Mouse (Mus musculus): ENCODE measurements at regions not wholly inside any gene's neighbourhood (a gene's known extent, or its start where the extent isn't known, plus 50 kb on each side); places are given as distances from the start of the nearest gene placed in this dataset.
"Not testable (repeated sequence)": the region's sequence is repeated elsewhere in the genome, so short reads cannot be mapped to it uniquely, and the experiment has no call there.

- no peaks in the 10 kb centered on the region for H3K36me3 ChIP-seq (replicated peaks; ENCODE audit: control insufficient read depth, insufficient read depth, low read depth, low read length)
- no peak for ATAC-seq (replicated peaks; ENCODE audit: insufficient number of reproducible peaks, low FRiP score, low TSS enrichment, low read depth)
- no peaks in the 10 kb centered on the region for H3K9me3 ChIP-seq (replicated peaks; ENCODE audit: control insufficient read depth, low read length)
- no peak overlapping the region for H3K4me3 ChIP-seq (ENCODE audit: low read depth, low read length)
- no peak for DNase-seq (ENCODE audit: low spot score)
- no peaks in the 10 kb centered on the region for H3K4me1 ChIP-seq (ENCODE audit: control insufficient read depth, insufficient read depth, low read length)
- H3K27me3 ChIP-seq (ENCODE audit: control insufficient read depth, insufficient read depth, low read length) = no peaks in the 10 kb centered on the region
- WGBS = 65% methylated on average over 2 of the region's 2 CpGs
- no peak overlapping the region for H3K27ac ChIP-seq (replicated peaks; ENCODE audit: low read depth, low read length)
- H3K4me2 ChIP-seq (ENCODE audit: low read depth, low read length) = no peak overlapping the region
- H3K9ac ChIP-seq (replicated peaks; ENCODE audit: low read length) = no peak overlapping the region
These were observed 61.8 kb upstream of the Prkar2b start for GRCm38 (mm10) chr12:32122915-32123314.

GRCm38 (mm10) chr12:32122007-32122406 is 60.9 kb upstream of the Prkar2b start:
- H3K36me3 ChIP-seq (replicated peaks; ENCODE audit: control insufficient read depth, insufficient read depth, low read depth, low read length); ATAC-seq (replicated peaks; ENCODE audit: insufficient number of reproducible peaks, low FRiP score, low TSS enrichment, low read depth); H3K4me2 ChIP-seq (ENCODE audit: low read depth, low read length); H3K9me3 ChIP-seq (replicated peaks; ENCODE audit: control insufficient read depth, low read length); H3K9ac ChIP-seq (replicated peaks; ENCODE audit: low read length); H3K4me3 ChIP-seq (ENCODE audit: low read depth, low read length); H3K4me1 ChIP-seq (ENCODE audit: control insufficient read depth, insufficient read depth, low read length); DNase-seq (ENCODE audit: low spot score); H3K27me3 ChIP-seq (ENCODE audit: control insufficient read depth, insufficient read depth, low read length); H3K27ac ChIP-seq (replicated peaks; ENCODE audit: low read depth, low read length): not testable (repeated sequence)
- 96% methylated on average over 1 of the region's 1 CpGs for WGBS

GRCm38 (mm10) chr12:32112691-32113090 is 51.6 kb upstream of the Prkar2b start:
- H3K4me2 ChIP-seq (ENCODE audit: low read depth, low read length) = no peak overlapping the region
- no peak overlapping the region for H3K4me3 ChIP-seq (ENCODE audit: low read depth, low read length)
- ATAC-seq (replicated peaks; ENCODE audit: insufficient number of reproducible peaks, low FRiP score, low TSS enrichment, low read depth) (no peak), DNase-seq (ENCODE audit: low spot score) (no peak)
- H3K9ac ChIP-seq (replicated peaks; ENCODE audit: low read length) = no peak overlapping the region
- no peaks in the 10 kb centered on the region; the same call in 1 of the 2 replicates for H3K4me1 ChIP-seq (ENCODE audit: control insufficient read depth, insufficient read depth, low read length)
- no peaks in the 10 kb centered on the region for H3K27me3 ChIP-seq (ENCODE audit: control insufficient read depth, insufficient read depth, low read length)
- H3K36me3 ChIP-seq (replicated peaks; ENCODE audit: control insufficient read depth, insufficient read depth, low read depth, low read length) = no peaks in the 10 kb centered on the region
- no peaks in the 10 kb centered on the region for H3K9me3 ChIP-seq (replicated peaks; ENCODE audit: control insufficient read depth, low read length)
- no peak overlapping the region for H3K27ac ChIP-seq (replicated peaks; ENCODE audit: low read depth, low read length)
- WGBS = 69% methylated on average over 5 of the region's 5 CpGs

- no peak overlapping the region for H3K4me3 ChIP-seq (ENCODE audit: low read depth, low read length)
- no peaks in the 10 kb centered on the region for H3K9me3 ChIP-seq (replicated peaks; ENCODE audit: control insufficient read depth, low read length)
- ATAC-seq (replicated peaks; ENCODE audit: insufficient number of reproducible peaks, low FRiP score, low TSS enrichment, low read depth) (no peak), DNase-seq (ENCODE audit: low spot score) (peak; percentile 47)
- no peaks in the 10 kb centered on the region for H3K27me3 ChIP-seq (ENCODE audit: control insufficient read depth, insufficient read depth, low read length)
- H3K4me2 ChIP-seq (ENCODE audit: low read depth, low read length) = no peak overlapping the region
- no peaks in the 10 kb centered on the region; the same call in 1 of the 2 replicates for H3K4me1 ChIP-seq (ENCODE audit: control insufficient read depth, insufficient read depth, low read length)
- no peak overlapping the region for H3K9ac ChIP-seq (replicated peaks; ENCODE audit: low read length)
- H3K27ac ChIP-seq (replicated peaks; ENCODE audit: low read depth, low read length) = peak overlapping the region; percentile 75
- WGBS = 25% methylated on average over 7 of the region's 7 CpGs
- no peaks in the 10 kb centered on the region for H3K36me3 ChIP-seq (replicated peaks; ENCODE audit: control insufficient read depth, insufficient read depth, low read depth, low read length)
These were observed 50.5 kb upstream of the Prkar2b start for GRCm38 (mm10) chr12:32111508-32112119.

GRCm38 (mm10) chr12:32110903-32111302 is 49.8 kb upstream of the Prkar2b start:
- WGBS = 43% methylated on average over 5 of the region's 5 CpGs
- Histone ChIP-seq H3K9me3 (replicated peaks; ENCODE audit: control insufficient read depth, low read length) (no peaks in the 10 kb centered on the region), H3K27me3 (ENCODE audit: control insufficient read depth, insufficient read depth, low read length) (no peaks in the 10 kb centered on the region), H3K4me2 (ENCODE audit: low read depth, low read length) (no peak overlapping the region), H3K9ac (replicated peaks; ENCODE audit: low read length) (no peak overlapping the region), H3K4me3 (ENCODE audit: low read depth, low read length) (no peak overlapping the region), H3K4me1 (ENCODE audit: control insufficient read depth, insufficient read depth, low read length) (no peaks in the 10 kb centered on the region; the same call in 1 of the 2 replicates), H3K27ac (replicated peaks; ENCODE audit: low read depth, low read length) (no peak overlapping the region), H3K36me3 (replicated peaks; ENCODE audit: control insufficient read depth, insufficient read depth, low read depth, low read length) (no peaks in the 10 kb centered on the region)
- DNase-seq (ENCODE audit: low spot score) (no peak), ATAC-seq (replicated peaks; ENCODE audit: insufficient number of reproducible peaks, low FRiP score, low TSS enrichment, low read depth) (no peak)

All from embryonic facial prominence, embryonic 11.5 days (tissue).